Mouse (Mus musculus): ENCODE data around the gene D10Jhu81e. TPM values are rescaled to one million over a fixed set of nuclear protein-coding genes. Genes with fewer than 3 reads are reported as not detected.

D10Jhu81e gene
- polyA plus RNA-seq, 1 experiment from 2014 or later: 34.9 TPM

DNA sequence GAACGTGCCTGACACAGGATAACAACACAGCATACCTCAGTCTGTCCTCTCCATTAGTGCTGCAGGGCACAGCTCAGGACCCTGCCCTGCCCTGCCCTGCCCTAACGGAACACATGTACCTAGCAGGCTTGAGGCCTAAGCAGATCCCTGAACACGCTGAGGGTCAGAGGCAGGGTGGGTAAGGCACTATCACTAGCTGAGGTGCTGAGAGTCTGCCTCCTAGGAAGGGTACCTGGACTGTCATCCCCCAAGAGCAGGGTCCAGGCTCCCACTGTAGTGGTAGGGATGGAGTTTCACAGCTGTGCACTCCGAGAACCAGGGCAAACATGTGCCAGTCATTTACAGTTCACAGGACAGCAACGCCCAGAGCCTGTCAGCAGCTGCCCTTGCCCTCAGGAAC, 4.9 kb upstream of the D10Jhu81e start:
- no peak overlapping the region for H3K27ac ChIP-seq
- WGBS: 88% methylated on average over 5 of the region's 5 CpGs
- H3K4me2 ChIP-seq (replicated peaks): no peak overlapping the region
- no peak overlapping the region for H3K9ac ChIP-seq
- H3K36me3 ChIP-seq: peaks cover 55% of the 10 kb centered on the region
- no peak overlapping the region for H3K4me3 ChIP-seq (replicated peaks)
- H3K9me3 ChIP-seq: no peaks in the 10 kb centered on the region
- H3K27me3 ChIP-seq (replicated peaks): no peaks in the 10 kb centered on the region
- H3K4me1 ChIP-seq (replicated peaks): peaks cover 3% of the 10 kb centered on the region; the same call in 1 of the 2 replicates
- no peak for ATAC-seq

DNA sequence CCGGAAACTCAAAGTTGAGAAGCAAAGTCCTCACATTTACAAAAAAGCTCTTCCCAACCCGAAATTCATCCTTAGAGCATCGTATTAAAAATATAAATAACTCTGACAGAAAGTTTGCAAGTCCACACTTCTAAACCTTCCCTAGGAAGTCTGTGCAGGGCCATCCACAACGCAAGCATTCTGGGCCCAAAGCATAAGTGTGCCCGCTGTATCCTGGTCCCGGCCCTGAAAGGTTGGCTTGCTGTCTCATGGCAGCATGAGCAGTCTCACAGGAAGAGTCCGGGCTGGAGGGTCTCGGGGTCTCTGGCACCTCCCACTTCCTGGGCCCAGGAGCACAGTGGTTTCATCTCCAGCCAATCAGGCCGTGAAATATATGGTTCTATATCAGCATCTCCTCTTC, 2.0 kb upstream of the D10Jhu81e start:
- no peak overlapping the region for H3K4me2 ChIP-seq (replicated peaks)
- H3K9me3 ChIP-seq: no peaks in the 10 kb centered on the region
- H3K36me3 ChIP-seq: peaks cover 45% of the 10 kb centered on the region
- no peaks in the 10 kb centered on the region for H3K27me3 ChIP-seq (replicated peaks)
- no peak for ATAC-seq
- H3K4me3 ChIP-seq (replicated peaks): no peak overlapping the region
- H3K4me1 ChIP-seq (replicated peaks): peaks cover 14% of the 10 kb centered on the region
- no peak overlapping the region for H3K27ac ChIP-seq
- WGBS: 89% methylated on average over 9 of the region's 9 CpGs
- H3K9ac ChIP-seq: no peak overlapping the region

DNA sequence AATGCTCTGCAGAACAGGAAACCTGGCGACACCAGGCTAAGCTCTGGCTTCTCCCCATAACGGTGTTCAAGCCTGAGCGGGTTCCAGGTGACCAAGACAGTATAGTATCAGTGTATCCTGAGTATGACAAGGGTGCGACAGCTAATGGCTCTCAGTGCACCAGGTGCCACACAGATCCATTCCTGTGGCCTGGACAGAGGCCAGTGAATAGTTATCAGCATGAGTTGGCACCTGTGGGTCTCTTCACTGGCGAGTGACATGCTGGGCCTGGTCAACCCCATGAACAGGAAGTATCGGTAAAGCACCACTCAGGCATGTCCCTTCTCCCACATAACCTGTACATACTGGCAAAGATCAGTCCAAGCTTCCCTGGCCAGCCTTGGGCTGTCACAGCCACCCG, 1.5 kb upstream of the D10Jhu81e start:
- peaks cover 40% of the 10 kb centered on the region for H3K36me3 ChIP-seq
- H3K4me1 ChIP-seq (replicated peaks): peaks cover 14% of the 10 kb centered on the region
- WGBS: 90% methylated on average over 7 of the region's 7 CpGs
- no peak for ATAC-seq
- H3K4me2 ChIP-seq (replicated peaks): no peak overlapping the region
- H3K9ac ChIP-seq: no peak overlapping the region
- no peak overlapping the region for H3K4me3 ChIP-seq (replicated peaks)
- no peaks in the 10 kb centered on the region for H3K9me3 ChIP-seq
- no peaks in the 10 kb centered on the region for H3K27me3 ChIP-seq (replicated peaks)
- H3K27ac ChIP-seq: no peak overlapping the region

DNA sequence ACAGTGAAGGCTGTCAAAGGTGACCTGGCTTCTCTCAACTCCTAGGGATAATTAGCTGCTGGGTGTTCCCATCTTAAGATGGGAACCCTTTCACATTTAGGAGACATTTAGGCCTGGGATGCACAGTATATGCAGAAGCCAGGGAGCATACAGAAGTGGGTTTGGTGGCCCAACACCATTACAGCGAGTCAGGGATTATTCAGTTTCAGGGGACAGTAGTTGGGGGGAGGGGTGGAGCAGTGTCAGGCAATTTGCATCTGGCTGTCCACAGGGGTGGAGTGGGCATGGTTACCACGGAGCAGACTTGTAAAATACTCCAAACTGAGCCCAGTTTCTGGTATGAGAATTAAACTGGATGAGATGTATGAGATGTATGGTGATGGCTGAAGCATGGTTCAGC, 863 bp upstream of the D10Jhu81e start:
- no peak for ATAC-seq
- H3K9me3 ChIP-seq: no peaks in the 10 kb centered on the region
- H3K27me3 ChIP-seq (replicated peaks): no peaks in the 10 kb centered on the region
- peak overlapping the region; percentile 72; the same call in 1 of the 2 replicates for H3K27ac ChIP-seq
- peaks cover 14% of the 10 kb centered on the region for H3K4me1 ChIP-seq (replicated peaks)
- H3K4me3 ChIP-seq (replicated peaks): peak overlapping the region; percentile 82; the same call in 1 of the 2 replicates
- H3K9ac ChIP-seq: 0 out of 2 replicates have a peak overlapping the region, but pooled peaks have one; percentile 21
- WGBS: 40% methylated on average over 2 of the region's 2 CpGs
- H3K36me3 ChIP-seq: peaks cover 43% of the 10 kb centered on the region
- peak overlapping the region; percentile 65; the same call in 1 of the 2 replicates for H3K4me2 ChIP-seq (replicated peaks)

DNA sequence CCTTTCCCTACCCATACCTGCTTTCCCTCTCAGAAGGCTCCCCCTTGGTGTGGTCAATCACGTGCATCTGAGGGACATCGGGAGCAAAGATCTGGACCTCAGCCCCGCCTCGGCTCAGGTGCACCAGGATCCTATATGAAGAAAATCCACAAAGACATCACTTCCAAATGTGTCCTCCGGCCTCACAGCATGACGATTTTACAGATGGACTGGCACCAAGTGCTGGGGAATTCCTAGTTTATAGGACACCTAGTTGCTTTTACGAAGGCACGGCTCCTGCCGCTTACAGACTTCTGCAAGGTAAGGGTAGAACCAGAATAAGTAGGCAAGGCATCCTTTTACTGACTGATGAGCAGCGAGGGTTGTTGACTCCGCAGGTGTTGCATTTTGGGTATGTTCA, 790 bp downstream of the D10Jhu81e start:
- H3K36me3 ChIP-seq: peaks cover 35% of the 10 kb centered on the region
- WGBS: 82% methylated on average over 11 of the region's 11 CpGs
- H3K27ac ChIP-seq: no peak overlapping the region
- peak overlapping the region; percentile 65 for H3K4me2 ChIP-seq (replicated peaks)
- H3K4me1 ChIP-seq (replicated peaks): peaks cover 14% of the 10 kb centered on the region
- peak overlapping the region; percentile 82 for H3K4me3 ChIP-seq (replicated peaks)
- no peaks in the 10 kb centered on the region for H3K9me3 ChIP-seq
- peak overlapping the region; percentile 82 for H3K9ac ChIP-seq
- ATAC-seq: no peak
- no peaks in the 10 kb centered on the region for H3K27me3 ChIP-seq (replicated peaks)

DNA sequence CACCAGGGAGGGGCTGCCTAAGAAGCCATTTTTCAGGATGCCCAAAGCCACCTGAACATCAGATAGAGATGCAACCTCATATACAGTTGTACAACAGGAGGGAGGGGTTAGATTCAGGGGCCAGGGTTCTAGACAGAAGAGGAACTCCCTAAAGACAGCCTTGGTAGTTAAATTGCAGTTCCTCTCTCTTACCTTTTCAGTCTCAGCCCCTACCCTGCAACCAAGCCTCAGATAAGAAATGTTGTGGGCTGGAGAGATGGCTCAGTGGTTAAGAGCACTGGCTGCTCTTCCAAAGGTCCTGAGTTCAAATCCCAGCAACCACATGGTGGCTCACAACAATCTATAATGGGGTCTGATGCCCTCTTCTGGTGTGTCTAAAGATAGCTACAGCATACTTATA, 1.8 kb downstream of the D10Jhu81e start:
- no peaks in the 10 kb centered on the region for H3K9me3 ChIP-seq
- no peak overlapping the region for H3K27ac ChIP-seq
- no peaks in the 10 kb centered on the region for H3K27me3 ChIP-seq (replicated peaks)
- H3K4me1 ChIP-seq (replicated peaks): peaks cover 14% of the 10 kb centered on the region
- peaks cover 28% of the 10 kb centered on the region for H3K36me3 ChIP-seq
- no peak overlapping the region for H3K4me2 ChIP-seq (replicated peaks)
- no peak overlapping the region for H3K9ac ChIP-seq
- ATAC-seq: no peak
- no peak overlapping the region for H3K4me3 ChIP-seq (replicated peaks)

DNA sequence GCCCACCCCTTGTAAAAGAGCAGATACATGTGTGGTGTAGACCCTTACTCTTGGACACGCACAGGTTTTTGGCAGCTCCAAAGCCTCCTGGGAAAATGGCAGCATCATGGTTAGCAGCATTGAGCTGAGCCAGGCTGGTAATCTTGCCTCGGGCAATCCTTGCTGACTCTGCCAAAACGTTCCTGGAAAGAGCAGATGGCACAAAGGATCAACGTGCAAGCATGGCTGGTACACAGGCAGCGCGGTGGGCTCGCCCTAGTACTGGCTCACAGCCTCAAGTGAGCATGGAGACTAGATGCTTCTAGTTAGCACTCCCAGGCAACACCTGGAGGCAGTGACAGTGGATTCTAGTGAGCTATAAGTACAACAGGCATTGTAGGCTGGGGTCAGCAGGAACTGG, 2.2 kb downstream of the D10Jhu81e start:
- H3K4me2 ChIP-seq (replicated peaks): no peak overlapping the region

DNA sequence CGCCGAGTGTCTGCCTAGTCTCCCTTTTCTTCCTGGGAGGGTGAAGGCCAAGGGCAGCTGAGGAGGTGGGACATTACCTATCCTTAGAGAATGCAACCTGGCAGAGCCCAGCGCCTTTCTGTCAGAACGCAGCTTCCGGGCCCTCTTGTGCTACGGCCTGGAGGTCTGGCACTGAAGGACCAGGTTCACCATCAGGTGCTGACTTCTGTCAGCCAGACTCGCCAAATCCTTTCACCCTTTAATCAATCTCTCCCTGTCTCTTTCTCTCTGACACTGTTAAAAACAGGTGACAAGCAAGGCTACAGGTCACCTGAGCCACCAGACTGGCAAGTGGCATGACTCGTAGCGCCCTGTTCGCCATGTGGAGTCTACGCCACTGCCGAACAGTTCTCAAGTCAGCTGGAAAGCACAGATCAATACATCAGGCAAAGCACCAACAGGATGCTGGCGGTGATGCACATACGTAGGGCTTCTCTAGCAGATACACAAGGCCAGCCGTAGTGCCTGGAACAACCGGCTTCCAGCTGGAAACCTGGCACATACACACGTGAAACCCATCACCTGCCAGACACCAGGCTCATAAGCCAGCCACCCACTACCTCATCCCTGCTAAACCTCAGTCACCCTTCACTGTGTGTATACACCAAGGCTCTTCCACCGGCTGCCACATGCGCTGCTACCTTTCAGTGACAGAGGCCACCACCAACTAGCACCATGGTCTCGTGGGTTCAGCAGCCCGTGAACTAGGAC, 4.2 kb downstream of the D10Jhu81e start:
- no peak overlapping the region for H3K4me3 ChIP-seq (replicated peaks)
- peaks cover 24% of the 10 kb centered on the region; the same call in 1 of the 2 replicates for H3K36me3 ChIP-seq
- H3K4me1 ChIP-seq (replicated peaks): peaks cover 14% of the 10 kb centered on the region
- H3K27ac ChIP-seq: no peak overlapping the region
- ATAC-seq: no peak
- no peaks in the 10 kb centered on the region for H3K9me3 ChIP-seq
- no peaks in the 10 kb centered on the region for H3K27me3 ChIP-seq (replicated peaks)
- WGBS: 92% methylated on average over 21 of the region's 21 CpGs
- H3K9ac ChIP-seq: no peak overlapping the region
- no peak overlapping the region for H3K4me2 ChIP-seq (replicated peaks)

More for the DNA sequence above, 2.2 kb downstream of the D10Jhu81e start:
- H3K36me3 ChIP-seq: peaks cover 28% of the 10 kb centered on the region
- no peak for ATAC-seq
- no peak overlapping the region for H3K4me3 ChIP-seq (replicated peaks)
- H3K9me3 ChIP-seq: no peaks in the 10 kb centered on the region
- 91% methylated on average over 7 of the region's 7 CpGs for WGBS
- H3K27me3 ChIP-seq (replicated peaks): no peaks in the 10 kb centered on the region
- no peak overlapping the region for H3K27ac ChIP-seq
- peaks cover 14% of the 10 kb centered on the region for H3K4me1 ChIP-seq (replicated peaks)
- no peak overlapping the region for H3K9ac ChIP-seq

DNA sequence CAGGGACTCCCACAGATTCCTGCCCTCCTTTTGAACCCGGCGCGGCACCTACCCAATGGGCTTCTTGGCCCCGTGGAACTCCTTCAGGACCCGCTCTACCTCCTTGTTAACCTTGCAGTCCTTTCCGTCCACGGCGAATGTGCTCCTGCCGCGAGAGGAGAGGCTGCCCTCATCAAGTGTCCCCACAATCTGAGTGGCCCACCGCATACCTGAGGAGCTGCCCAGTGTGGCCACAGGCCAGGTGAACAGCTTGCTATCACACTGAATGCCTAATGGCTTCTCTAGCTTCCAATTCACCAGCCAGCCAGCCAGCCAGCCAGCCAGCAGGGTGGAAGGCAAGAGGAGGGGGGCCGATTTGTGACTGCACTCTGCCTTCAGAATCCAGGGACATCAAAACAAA, 4.8 kb downstream of the D10Jhu81e start:
- peaks cover 24% of the 10 kb centered on the region; the same call in 1 of the 2 replicates for H3K36me3 ChIP-seq

DNA sequence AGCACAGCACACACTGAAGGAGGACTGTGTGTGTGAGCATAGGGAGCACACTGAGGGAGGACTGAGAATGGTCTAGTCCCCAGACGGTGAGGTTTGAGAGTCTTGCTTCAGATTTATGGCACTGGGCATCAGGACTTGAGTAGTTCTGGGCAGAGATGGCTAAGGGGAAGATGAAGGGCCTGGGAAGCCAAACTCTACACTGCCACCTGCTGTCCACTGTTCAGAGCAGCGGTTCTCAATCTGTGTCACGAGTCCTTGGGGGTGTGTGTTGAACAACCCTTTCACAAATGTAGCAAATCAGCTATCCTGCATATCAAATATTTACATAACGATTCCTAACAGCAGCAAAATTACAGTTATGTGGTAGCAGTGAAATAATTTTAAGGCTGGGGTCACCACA, 5.7 kb downstream of the D10Jhu81e start:
- 20% methylated on average over 4 of the region's 4 CpGs for WGBS
- H3K9me3 ChIP-seq: no peaks in the 10 kb centered on the region
- no peaks in the 10 kb centered on the region for H3K27me3 ChIP-seq (replicated peaks)
- H3K4me3 ChIP-seq (replicated peaks): no peak overlapping the region
- no peak overlapping the region for H3K9ac ChIP-seq
- H3K4me2 ChIP-seq (replicated peaks): no peak overlapping the region
- H3K27ac ChIP-seq: no peak overlapping the region
- H3K4me1 ChIP-seq (replicated peaks): peaks cover 16% of the 10 kb centered on the region
- no peak for ATAC-seq
- peaks cover 24% of the 10 kb centered on the region; the same call in 1 of the 2 replicates for H3K36me3 ChIP-seq

More for the DNA sequence above, 4.8 kb downstream of the D10Jhu81e start:
- Histone ChIP-seq H3K4me1 (replicated peaks) (peaks cover 12% of the 10 kb centered on the region), H3K9me3 (no peaks in the 10 kb centered on the region), H3K4me2 (replicated peaks) (no peak overlapping the region), H3K4me3 (replicated peaks) (no peak overlapping the region), H3K9ac (no peak overlapping the region), H3K27ac (no peak overlapping the region), H3K27me3 (replicated peaks) (no peaks in the 10 kb centered on the region)
- ATAC-seq: no peak
- 90% methylated on average over 12 of the region's 12 CpGs for WGBS

DNA sequence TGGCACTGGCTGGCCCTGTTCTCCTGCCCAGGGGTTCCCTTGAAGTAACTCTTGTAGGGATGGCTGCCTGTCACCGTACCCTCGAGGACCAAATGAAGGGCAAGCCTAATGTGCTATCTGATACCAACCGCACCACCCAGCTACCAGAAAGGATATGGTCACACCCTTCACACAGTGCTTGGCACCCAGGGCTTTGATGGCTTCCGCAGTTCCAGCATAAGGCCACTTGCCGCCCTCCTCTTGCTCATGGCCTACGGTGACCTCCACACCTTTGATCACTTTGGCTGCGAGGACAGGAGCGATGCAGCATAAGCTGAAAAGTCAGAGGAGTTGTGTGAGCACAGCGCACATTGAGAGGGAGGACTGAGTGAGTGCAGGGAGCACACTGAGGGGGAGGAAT, 6.3 kb downstream of the D10Jhu81e start:
- ATAC-seq: no peak

DNA sequence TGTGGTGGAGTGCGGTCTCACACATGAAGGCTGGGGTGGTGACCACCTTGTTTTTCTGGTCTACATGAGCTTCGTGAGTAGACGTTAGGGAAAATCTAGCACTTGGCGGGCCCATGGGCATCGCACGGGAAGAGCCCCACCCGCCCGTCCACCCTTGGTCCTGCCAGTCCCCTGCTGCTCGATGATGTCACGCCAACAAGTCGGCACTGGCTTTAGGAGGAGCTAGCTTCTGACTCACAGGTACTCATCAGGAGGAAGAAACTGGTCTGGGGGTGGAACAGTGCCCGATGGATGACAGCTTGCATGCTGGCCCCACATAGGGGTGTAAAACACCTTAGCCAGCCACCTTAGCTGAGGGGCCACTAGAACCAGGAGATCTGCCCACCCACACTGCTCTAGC, 6.9 kb downstream of the D10Jhu81e start:
- peaks cover 24% of the 10 kb centered on the region; the same call in 1 of the 2 replicates for H3K36me3 ChIP-seq
- no peaks in the 10 kb centered on the region for H3K9me3 ChIP-seq
- H3K4me1 ChIP-seq (replicated peaks): peaks cover 7% of the 10 kb centered on the region
- H3K4me2 ChIP-seq (replicated peaks): no peak overlapping the region
- H3K9ac ChIP-seq: no peak overlapping the region
- no peaks in the 10 kb centered on the region for H3K27me3 ChIP-seq (replicated peaks)
- H3K4me3 ChIP-seq (replicated peaks): no peak overlapping the region
- WGBS: 93% methylated on average over 12 of the region's 12 CpGs
- no peak overlapping the region for H3K27ac ChIP-seq
- no peak for ATAC-seq

More for the DNA sequence above, 6.3 kb downstream of the D10Jhu81e start:
- Histone ChIP-seq H3K4me2 (replicated peaks) (no peak overlapping the region), H3K4me3 (replicated peaks) (no peak overlapping the region), H3K9me3 (no peaks in the 10 kb centered on the region), H3K36me3 (peaks cover 24% of the 10 kb centered on the region; the same call in 1 of the 2 replicates), H3K9ac (no peak overlapping the region), H3K4me1 (replicated peaks) (peaks cover 9% of the 10 kb centered on the region), H3K27ac (no peak overlapping the region), H3K27me3 (replicated peaks) (no peaks in the 10 kb centered on the region)
- WGBS: 95% methylated on average over 9 of the region's 9 CpGs

DNA sequence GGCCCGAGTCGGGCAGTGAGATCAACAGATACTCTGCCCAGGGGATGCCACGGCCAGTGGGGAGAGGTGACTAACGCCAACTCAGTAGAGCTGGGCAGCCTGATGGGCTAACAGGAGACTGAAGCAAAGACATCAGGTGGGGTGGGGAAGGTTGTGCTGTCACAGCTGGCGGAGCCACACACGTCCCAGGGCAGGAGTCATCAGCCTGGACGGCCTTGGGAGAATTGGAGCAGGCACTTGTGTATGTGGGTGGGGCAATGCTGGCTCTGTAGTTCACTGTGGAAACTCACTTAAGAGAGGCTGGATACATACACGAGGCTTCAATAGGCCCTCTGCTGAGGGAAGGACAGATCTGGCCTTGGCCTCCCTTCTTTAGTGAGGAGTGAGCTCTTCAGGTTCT, 8.5 kb downstream of the D10Jhu81e start:
- Histone ChIP-seq H3K27me3 (replicated peaks) (no peaks in the 10 kb centered on the region), H3K27ac (no peak overlapping the region), H3K4me1 (replicated peaks) (peaks cover 7% of the 10 kb centered on the region), H3K4me3 (replicated peaks) (no peak overlapping the region), H3K9me3 (no peaks in the 10 kb centered on the region), H3K36me3 (0 out of 2 replicates have a peak, but pooled peaks cover 19% of the 10 kb centered on the region), H3K4me2 (replicated peaks) (no peak overlapping the region), H3K9ac (no peak overlapping the region)
- ATAC-seq: no peak
- WGBS: 82% methylated on average over 8 of the region's 8 CpGs

Data from intestine, embryonic 15.5 days (tissue).